Mouse (Mus musculus) hindbrain, postnatal 0 days (tissue): Measurements from ENCODE around the gene Tmem39b. TPM values are rescaled to one million over a fixed set of nuclear protein-coding genes. Genes with fewer than 3 reads are reported as not detected.
"Not testable (repeated sequence)": the region's sequence is repeated elsewhere in the genome, so short reads cannot be mapped to it uniquely, and the experiment has no call there.

Experiments
- ATAC-seq: fragments of 200-750 bp; cut with Nextera tagmentation; 2 replicates; pipeline ENCODE4 v1.8.0; 2017; ENCODE audit warnings: mild to moderate bottlenecking, moderate TSS enrichment, moderate library complexity
- DNase-seq: peaks from one replicate; pipeline ENCODE4 v3.0.0-alpha.2; 2015; ENCODE audit warnings: low spot score
- H3K27ac ChIP-seq: fragments of 300-500 bp; sonication (generic); 2 replicates; pipeline ENCODE4 v1.5.1; 2014; ENCODE audit warnings: mild to moderate bottlenecking
- H3K27me3 ChIP-seq: fragments of 300-500 bp; sonication (generic); 2 replicates; pipeline ENCODE4 v1.6.1; 2014; ENCODE audit warnings: low read length, mixed read lengths; ENCODE audit not compliant: insufficient read depth
- H3K36me3 ChIP-seq: fragments of 300-500 bp; sonication (generic); 2 replicates; pipeline ENCODE4 v1.6.1; 2014; ENCODE audit warnings: low read length, mixed read lengths; ENCODE audit not compliant: insufficient read depth
- H3K4me1 ChIP-seq: fragments of 300-500 bp; sonication (generic); 2 replicates; pipeline ENCODE4 v1.6.1; 2014; ENCODE audit warnings: antibody characterized with exemption, low read length, mixed read lengths; ENCODE audit not compliant: insufficient read depth
- H3K4me2 ChIP-seq: fragments of 300-500 bp; sonication (generic); 2 replicates; pipeline ENCODE4 v1.6.1; 2014; ENCODE audit warnings: low read depth, mild to moderate bottlenecking, low read length, moderate library complexity, mixed read lengths
- H3K4me3 ChIP-seq: fragments of 300-500 bp; sonication (generic); 2 replicates; pipeline ENCODE4 v1.5.1; 2014; ENCODE audit warnings: low read length
- H3K9ac ChIP-seq: fragments of 300-500 bp; sonication (generic); replicated peaks from 2 replicates; pipeline ENCODE4 v1.6.1; 2014; ENCODE audit warnings: mild to moderate bottlenecking, low read length, moderate library complexity, mixed read lengths
- H3K9me3 ChIP-seq: fragments of 300-500 bp; sonication (generic); 2 replicates; pipeline ENCODE4 v1.6.1; 2016; ENCODE audit warnings: low read length, mixed read lengths
- CTCF ChIP-seq: IDR thresholded peaks from 2 replicates; pipeline ENCODE4 v1.5.1; 2016; ENCODE audit warnings: antibody characterized with exemption, control low read depth, low read depth
- WGBS: fragments of 180-500 bp; shearing (Covaris S2); extraction: QIAGEN DNeasy Blood & Tissue Kit; methylation state at CpG from one replicate; pipeline ENCODE4 v1.1.7; 2014; 5-methylcytosine and 5-hydroxymethylcytosine counted together
- polyA plus RNA-seq: library from polyadenylated mRNA; unstranded; fragments of >200 nt; fragmentation: Nextera tagmentation; extraction: Ambion mirVana; gene quantifications from 2 replicates; pipeline ENCODE4 v1.2.1, GENCODE M21; 2015
- total RNA-seq: library from RNA; depleted of rRNA; stranded (reverse); fragments of >200 nt; gene quantifications from 2 replicates; pipeline ENCODE4 v1.2.3, GENCODE M21; 2014

Gene Tmem39b
- total and polyA plus RNA-seq, 2 experiments from 2014 or later: 12.1 to 25.2 TPM

GRCm38 (mm10) chr4:129741251-129741973 lies 44.8 kb upstream of the Tmem39b start:
- H3K36me3 ChIP-seq: no peaks in the 10 kb centered on the region
- ATAC-seq: no peak
- H3K4me3 ChIP-seq: peak overlapping the region; percentile 97
- peak overlapping the region; percentile 99 for H3K9ac ChIP-seq
- peak overlapping the region; percentile 81 for H3K4me2 ChIP-seq
- no peaks in the 10 kb centered on the region for H3K9me3 ChIP-seq
- no peaks in the 10 kb centered on the region for H3K27me3 ChIP-seq
- peaks cover 6% of the 10 kb centered on the region; the same call in 1 of the 2 replicates for H3K4me1 ChIP-seq
- peak overlapping the region; percentile 99 for H3K27ac ChIP-seq
- peak; percentile 61 for DNase-seq
- TF ChIP-seq CTCF: no peak
- WGBS: under 1% methylated on average over 62 of the region's 62 CpGs

- WGBS: 75% methylated on average over 4 of the region's 4 CpGs
- peaks cover 6% of the 10 kb centered on the region; the same call in 1 of the 2 replicates for H3K4me1 ChIP-seq
- no peaks in the 10 kb centered on the region for H3K36me3 ChIP-seq
- no peak for DNase-seq
- H3K4me3 ChIP-seq: peak overlapping the region; percentile 15; the same call in 1 of the 2 replicates
- no peaks in the 10 kb centered on the region for H3K27me3 ChIP-seq
- peak overlapping the region; percentile 28 for H3K4me2 ChIP-seq
- TF ChIP-seq CTCF: no peak
- no peak overlapping the region for H3K27ac ChIP-seq
- no peak for ATAC-seq
- H3K9ac ChIP-seq: no peak overlapping the region
- no peaks in the 10 kb centered on the region for H3K9me3 ChIP-seq
Observed at GRCm38 (mm10) chr4:129739111-129739645, 42.5 kb upstream of the Tmem39b start.

DNA sequence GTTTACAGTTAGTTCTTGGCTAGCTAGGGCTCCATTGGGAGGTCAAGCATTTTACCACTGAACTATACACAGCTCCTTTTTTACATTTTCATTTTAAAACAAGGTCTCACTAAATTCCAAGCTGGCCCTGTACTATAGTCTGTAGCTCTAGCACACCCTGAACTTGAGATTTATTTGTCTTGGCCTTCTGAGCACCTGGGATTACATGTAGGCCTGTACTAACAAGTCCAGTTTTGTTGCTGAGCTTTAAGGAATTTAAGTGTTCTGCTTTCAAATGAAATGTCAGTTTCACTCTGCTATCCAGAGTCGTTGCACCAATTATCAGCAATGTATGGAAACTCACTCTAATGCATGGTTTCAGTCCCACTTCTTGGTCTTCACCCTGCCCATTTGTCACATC lies 39.5 kb upstream of the Tmem39b start:
- Histone ChIP-seq H3K4me1 (no peaks in the 10 kb centered on the region), H3K9ac (no peak overlapping the region), H3K27me3 (no peaks in the 10 kb centered on the region), H3K4me2 (no peak overlapping the region), H3K4me3 (no peak overlapping the region), H3K9me3 (no peaks in the 10 kb centered on the region), H3K27ac (no peak overlapping the region), H3K36me3 (no peaks in the 10 kb centered on the region)
- DNase-seq (no peak), ATAC-seq (no peak)
- WGBS: 83% methylated on average over 1 of the region's 1 CpGs
- no peak for TF ChIP-seq CTCF

DNA sequence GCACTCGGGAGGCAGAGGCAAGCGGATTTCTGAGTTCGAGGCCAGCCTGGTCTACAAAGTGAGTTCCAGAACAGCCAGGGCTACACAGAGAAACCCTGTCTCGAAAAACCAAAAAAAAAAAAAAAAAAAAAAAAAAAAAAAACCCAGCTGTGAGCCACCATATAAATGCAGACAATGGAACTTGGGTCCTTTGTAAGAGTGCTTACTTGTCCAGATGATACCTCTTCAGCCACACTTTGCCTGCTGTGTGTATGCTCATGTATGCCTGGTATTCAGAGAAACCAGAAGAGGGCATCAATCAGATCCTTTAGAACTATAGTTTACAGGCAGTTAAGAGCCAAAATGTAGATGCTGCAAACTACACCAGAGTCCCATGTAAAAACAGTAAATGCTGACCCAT lies 38.8 kb upstream of the Tmem39b start:
- H3K36me3 ChIP-seq, H3K9me3 ChIP-seq, H3K9ac ChIP-seq, ATAC-seq, H3K4me3 ChIP-seq, H3K4me2 ChIP-seq, DNase-seq, H3K27me3 ChIP-seq, H3K27ac ChIP-seq, H3K4me1 ChIP-seq: not testable (repeated sequence)
- WGBS: 100% methylated on average over 2 of the region's 4 CpGs

DNA sequence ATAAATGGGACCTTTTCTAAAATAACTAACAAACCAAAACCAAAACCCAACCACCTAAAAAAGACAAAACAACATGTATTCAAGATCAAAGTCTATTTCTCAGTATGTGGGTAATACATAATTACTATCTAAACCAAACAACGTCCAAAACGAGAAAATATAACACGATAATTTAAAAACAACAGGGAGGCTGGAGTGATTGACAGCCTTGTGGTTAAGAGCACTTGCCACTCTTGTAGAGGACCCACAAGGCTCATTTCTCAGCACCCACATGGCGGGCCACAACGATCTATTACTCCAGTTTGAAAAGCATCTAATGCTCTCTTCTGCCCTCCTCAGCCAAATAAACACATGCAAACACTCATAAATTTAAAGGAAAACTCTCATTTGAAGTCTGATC lies 34.8 kb upstream of the Tmem39b start:
- no peak for TF ChIP-seq CTCF
- H3K9me3 ChIP-seq: no peaks in the 10 kb centered on the region
- no peak overlapping the region for H3K9ac ChIP-seq
- H3K36me3 ChIP-seq: peaks cover 9% of the 10 kb centered on the region
- H3K4me1 ChIP-seq: no peaks in the 10 kb centered on the region
- 75% methylated on average over 5 of the region's 5 CpGs for WGBS
- H3K4me2 ChIP-seq: no peak overlapping the region
- no peaks in the 10 kb centered on the region for H3K27me3 ChIP-seq
- no peak for DNase-seq
- no peak overlapping the region for H3K4me3 ChIP-seq
- H3K27ac ChIP-seq: no peak overlapping the region
- ATAC-seq: no peak

DNA sequence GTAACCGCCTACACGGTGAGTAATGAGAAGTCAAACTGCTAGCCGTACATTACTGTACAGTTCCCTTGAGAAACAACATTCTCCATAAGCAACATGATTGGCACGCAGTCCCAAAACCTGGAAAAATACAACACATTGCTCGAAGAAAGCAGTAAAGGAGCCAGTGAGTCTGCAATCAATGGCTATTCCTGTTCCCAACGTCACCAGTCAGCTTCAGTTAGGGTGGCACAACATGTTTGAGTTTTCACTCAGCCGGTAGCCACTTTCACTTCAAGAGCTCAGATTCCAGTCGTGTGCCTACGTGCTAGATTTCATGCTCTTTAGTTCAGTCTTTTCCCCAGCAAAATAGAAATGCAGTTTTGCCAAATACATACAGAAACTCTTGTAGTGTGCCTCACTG lies 19.7 kb upstream of the Tmem39b start:
- ATAC-seq (no peak), DNase-seq (no peak)
- no peaks in the 10 kb centered on the region for H3K27me3 ChIP-seq
- TF ChIP-seq CTCF: no peak
- no peaks in the 10 kb centered on the region for H3K4me1 ChIP-seq
- no peak overlapping the region for H3K27ac ChIP-seq
- 89% methylated on average over 9 of the region's 9 CpGs for WGBS
- H3K9me3 ChIP-seq: no peaks in the 10 kb centered on the region
- H3K4me3 ChIP-seq: no peak overlapping the region
- H3K4me2 ChIP-seq: no peak overlapping the region
- H3K36me3 ChIP-seq: peaks cover 65% of the 10 kb centered on the region
- H3K9ac ChIP-seq: no peak overlapping the region
